Comparison of ENCODE assay signal across 8 mouse cellular contexts in genomic region chr6:124767920-124768703, GRCm38 (mm10). TPM values are rescaled to one million over a fixed set of nuclear protein-coding genes. Genes with fewer than 3 reads are reported as not detected.
DNase-seq lines count a peak whose midpoint lies in the region; ATAC-seq and TF ChIP-seq lines count a peak whose summit lies in the region.

No protein-coding gene starts in this region.

- 21% methylated on average over 19 of the region's 19 CpGs for WGBS in kidney, embryonic 15.5 days
- WGBS in hindbrain, embryonic 10.5 days = 18% methylated on average over 19 of the region's 19 CpGs
- WGBS in liver, embryonic 16.5 days (ENCODE audit: insufficient replicate concordance) = 27% methylated on average over 19 of the region's 19 CpGs

- DNase-seq in kidney, postnatal 36 days = no peak
- DNase-seq in cerebellum, adult 8-10 months = peak; percentile 74
- peak; percentile 14 for DNase-seq in hindbrain, embryonic 10.5 days (ENCODE audit: low spot score)
- DNase-seq in spleen, postnatal 36 days (ENCODE audit: low spot score in 2 of 2) = no peak
- no peak for DNase-seq in urinary bladder, postnatal 10 days (ENCODE audit: low spot score)

- H3K4me2 ChIP-seq in kidney, embryonic 15.5 days = peak overlapping the region; percentile 97
- H3K4me2 ChIP-seq in liver, embryonic 16.5 days (ENCODE audit: low read depth, low read length) = peak overlapping the region; percentile 3; the same call in 1 of the 2 replicates

- no peak for TF ChIP-seq CTCF in ES-Bruce4 (IDR thresholded peaks at IDR 0.05; ENCODE audit: low read depth, low read length)

- H3K9me3 ChIP-seq in kidney, embryonic 15.5 days (replicated peaks) = no peaks in the 10 kb centered on the region
- H3K9me3 ChIP-seq in ES-Bruce4 (replicated peaks; ENCODE audit: control insufficient read depth, insufficient read depth, low read length, poor library complexity, severe bottlenecking) = no peaks in the 10 kb centered on the region
- H3K9me3 ChIP-seq in hindbrain, embryonic 10.5 days = no peaks in the 10 kb centered on the region
- H3K9me3 ChIP-seq in liver, embryonic 16.5 days (replicated peaks; ENCODE audit: control insufficient read depth, low read length) = no peaks in the 10 kb centered on the region

- H3K27me3 ChIP-seq in kidney, embryonic 15.5 days = 0 out of 2 replicates have a peak, but pooled peaks cover 9% of the 10 kb centered on the region
- H3K27me3 ChIP-seq in ES-Bruce4 (ENCODE audit: control insufficient read depth, insufficient read depth, low read length, poor library complexity, severe bottlenecking) = no peaks in the 10 kb centered on the region
- H3K27me3 ChIP-seq in hindbrain, embryonic 10.5 days (ENCODE audit: insufficient read depth, poor library complexity, severe bottlenecking) = peaks cover 81% of the 10 kb centered on the region
- H3K27me3 ChIP-seq in liver, embryonic 16.5 days (ENCODE audit: control insufficient read depth, insufficient read depth, low read depth, low read length) = peaks cover 36% of the 10 kb centered on the region

- H3K36me3 ChIP-seq in kidney, embryonic 15.5 days = no peaks in the 10 kb centered on the region
- H3K36me3 ChIP-seq in ES-Bruce4 (ENCODE audit: control insufficient read depth, insufficient read depth, low read length, poor library complexity, severe bottlenecking) = no peaks in the 10 kb centered on the region
- H3K36me3 ChIP-seq in hindbrain, embryonic 10.5 days = no peaks in the 10 kb centered on the region
- no peaks in the 10 kb centered on the region for H3K36me3 ChIP-seq in liver, embryonic 16.5 days (ENCODE audit: control insufficient read depth, insufficient read depth)

- H3K4me1 ChIP-seq in kidney, embryonic 15.5 days = peaks cover 42% of the 10 kb centered on the region
- peaks cover 2% of the 10 kb centered on the region for H3K4me1 ChIP-seq in ES-Bruce4 (ENCODE audit: control insufficient read depth, insufficient read depth, low read length)
- peaks cover 48% of the 10 kb centered on the region for H3K4me1 ChIP-seq in hindbrain, embryonic 10.5 days (replicated peaks)
- peaks cover 13% of the 10 kb centered on the region for H3K4me1 ChIP-seq in liver, embryonic 16.5 days (ENCODE audit: control insufficient read depth, low read depth, low read length)

- peak; percentile 57 for ATAC-seq in kidney, embryonic 15.5 days (replicated peaks; ENCODE audit: low FRiP score)
- 0 out of 2 replicates have a peak, but pooled peaks have one; percentile 16 for ATAC-seq in liver, embryonic 16.5 days (ENCODE audit: low read depth)

- peak overlapping the region; percentile 57; the same call in 1 of the 2 replicates for H3K9ac ChIP-seq in kidney, embryonic 15.5 days
- H3K9ac ChIP-seq in ES-Bruce4 (ENCODE audit: low read depth, poor library complexity, severe bottlenecking) = no peak overlapping the region
- H3K9ac ChIP-seq in liver, embryonic 16.5 days (ENCODE audit: low read depth, low read length) = no peak overlapping the region

- TF ChIP-seq POLR2A in ES-Bruce4 (IDR thresholded peaks at IDR 0.05; ENCODE audit: insufficient read depth, low read length) = no peak

- TF ChIP-seq EP300 in ES-Bruce4 (IDR thresholded peaks at IDR 0.05; ENCODE audit: insufficient read depth, low read depth, low read length) = no peak

- H3K27ac ChIP-seq in kidney, embryonic 15.5 days = peak overlapping the region; percentile 57
- H3K27ac ChIP-seq in ES-Bruce4 (ENCODE audit: insufficient read depth, low read length) = no peak overlapping the region
- peak overlapping the region; percentile 53; the same call in 1 of the 2 replicates for H3K27ac ChIP-seq in hindbrain, embryonic 10.5 days
- H3K27ac ChIP-seq in liver, embryonic 16.5 days (ENCODE audit: low read length) = no peak overlapping the region

- peak overlapping the region; percentile 60 for H3K4me3 ChIP-seq in kidney, embryonic 15.5 days (replicated peaks)
- H3K4me3 ChIP-seq in ES-Bruce4 (ENCODE audit: low read depth, low read length) = peak overlapping the region; percentile 75
- H3K4me3 ChIP-seq in hindbrain, embryonic 10.5 days = peak overlapping the region; percentile 65
- no peak overlapping the region for H3K4me3 ChIP-seq in liver, embryonic 16.5 days (ENCODE audit: low read depth, low read length)

RNA-seq across cellular contexts. Expression of gene Eno2, which starts 1.4 kb away (rescaled TPM):
- polyA plus RNA-seq in kidney, embryonic 15.5 days (2015; fragmentation: Nextera tagmentation; extraction: Ambion mirVana) = 10.5 and 12.4 TPM in 2 replicates
- polyA plus RNA-seq in ES-Bruce4 (2011; ENCODE audit: insufficient read depth, insufficient read length, low read depth, missing spikeins) = 7.4 and 8.3 TPM in 2 replicates
- polyA plus RNA-seq in hindbrain, embryonic 10.5 days (2016; fragmentation: Nextera tagmentation; extraction: Ambion mirVana) = 3.4 and 5.4 TPM in 2 replicates
- polyA plus RNA-seq in liver, embryonic 16.5 days (2015; fragmentation: Nextera tagmentation; extraction: Ambion mirVana) = 0.40 and 0.43 TPM in 2 replicates

RNA-seq across cellular contexts. Expression of gene Lrrc23, which starts 11.4 kb away (rescaled TPM):
- polyA plus RNA-seq in kidney, embryonic 15.5 days (2015; fragmentation: Nextera tagmentation; extraction: Ambion mirVana) = 0.37 and 0.90 TPM in 2 replicates
- polyA plus RNA-seq in ES-Bruce4 (2011; ENCODE audit: insufficient read depth, insufficient read length, low read depth, missing spikeins) = 0.84 TPM in 1 of 2 replicates, not detected in the other
- 2.5 and 4.8 TPM in 2 replicates for polyA plus RNA-seq in hindbrain, embryonic 10.5 days (2016; fragmentation: Nextera tagmentation; extraction: Ambion mirVana)
- not detected in 2 replicates for polyA plus RNA-seq in liver, embryonic 16.5 days (2015; fragmentation: Nextera tagmentation; extraction: Ambion mirVana)

RNA-seq across cellular contexts. Expression of gene Atn1, which starts 11.8 kb away (rescaled TPM):
- polyA plus RNA-seq in kidney, embryonic 15.5 days (2015; fragmentation: Nextera tagmentation; extraction: Ambion mirVana) = 17.0 and 17.7 TPM in 2 replicates
- polyA plus RNA-seq in ES-Bruce4 (2011; ENCODE audit: insufficient read depth, insufficient read length, low read depth, missing spikeins) = 32.0 and 35.2 TPM in 2 replicates
- 11.2 and 13.0 TPM in 2 replicates for polyA plus RNA-seq in hindbrain, embryonic 10.5 days (2016; fragmentation: Nextera tagmentation; extraction: Ambion mirVana)
- 1.3 and 1.7 TPM in 2 replicates for polyA plus RNA-seq in liver, embryonic 16.5 days (2015; fragmentation: Nextera tagmentation; extraction: Ambion mirVana)

RNA-seq across cellular contexts. Expression of gene Gm45234, which starts 12.3 kb away (rescaled TPM):
- polyA plus RNA-seq in kidney, embryonic 15.5 days (2015; fragmentation: Nextera tagmentation; extraction: Ambion mirVana) = not detected in 2 replicates
- polyA plus RNA-seq in ES-Bruce4 (2011; ENCODE audit: insufficient read depth, insufficient read length, low read depth, missing spikeins) = 0.59 TPM in 1 of 2 replicates, not detected in the other
- polyA plus RNA-seq in hindbrain, embryonic 10.5 days (2016; fragmentation: Nextera tagmentation; extraction: Ambion mirVana) = not detected in 2 replicates
- polyA plus RNA-seq in liver, embryonic 16.5 days (2015; fragmentation: Nextera tagmentation; extraction: Ambion mirVana) = not detected in 2 replicates

RNA-seq across cellular contexts. Expression of gene Grcc10, which starts 26.9 kb away (rescaled TPM):
- polyA plus RNA-seq in kidney, embryonic 15.5 days (2015; fragmentation: Nextera tagmentation; extraction: Ambion mirVana) = 516 and 519 TPM in 2 replicates
- 93.5 and 105 TPM in 2 replicates for polyA plus RNA-seq in ES-Bruce4 (2011; ENCODE audit: insufficient read depth, insufficient read length, low read depth, missing spikeins)
- 446 and 555 TPM in 2 replicates for polyA plus RNA-seq in hindbrain, embryonic 10.5 days (2016; fragmentation: Nextera tagmentation; extraction: Ambion mirVana)
- polyA plus RNA-seq in liver, embryonic 16.5 days (2015; fragmentation: Nextera tagmentation; extraction: Ambion mirVana) = 80.7 and 83.6 TPM in 2 replicates

Comparison
In these comparisons a context has a peak if more than half of its experiments do, and no peak if none do; other contexts are left out.
1. H3K27ac ChIP-seq: peak in kidney, embryonic 15.5 days (single experiment) and hindbrain, embryonic 10.5 days (single experiment); none in ES-Bruce4 (single experiment) and liver, embryonic 16.5 days (single experiment).
2. DNase-seq: peak in cerebellum, adult 8-10 months (single experiment) and hindbrain, embryonic 10.5 days (single experiment); none in kidney, postnatal 36 days (0 of 2), spleen, postnatal 36 days (0 of 2) and urinary bladder, postnatal 10 days (single experiment).